Mouse (Mus musculus): Measurements from ENCODE around the gene Mlx.

DNA sequence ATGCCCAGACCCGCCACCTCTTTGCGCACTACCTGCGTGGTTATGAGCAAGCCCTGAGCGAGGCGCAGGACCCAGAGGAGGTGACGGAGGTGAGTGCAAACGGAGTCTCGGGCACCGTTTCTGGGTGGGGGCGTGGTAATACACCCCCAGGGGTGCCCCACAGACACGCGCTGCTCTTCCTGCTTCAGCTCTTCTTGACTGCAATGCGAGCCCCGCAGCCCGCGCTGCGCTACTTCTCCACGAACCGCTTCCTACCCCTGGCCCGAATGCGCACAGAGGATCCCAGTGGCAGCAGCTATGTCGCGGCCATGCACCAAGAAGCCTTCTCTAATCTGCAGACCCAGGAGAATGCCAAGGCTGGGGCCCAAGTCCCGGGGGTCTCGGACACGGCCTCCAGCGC, 7.3 kb upstream of the Mlx start:
- TF ChIP-seq CTCF (IDR thresholded peaks at IDR 0.05; ENCODE audit: extremely low read depth, insufficient read depth, insufficient read length, insufficient replicate concordance) (no peak), POLR2A (IDR thresholded peaks at IDR 0.05; ENCODE audit: low read depth, low read length) (no peak)

Measured in spleen, adult 2 months (tissue).